Mouse (Mus musculus): ENCODE measurements around the gene St6galnac6. TPM values are rescaled to one million over a fixed set of nuclear protein-coding genes. Genes with fewer than 3 reads are reported as not detected.

The St6galnac6 gene
- total RNA-seq, 4 experiments from 2014 or later, result 42.7 to 61.4 (median 51.8) TPM

DNA sequence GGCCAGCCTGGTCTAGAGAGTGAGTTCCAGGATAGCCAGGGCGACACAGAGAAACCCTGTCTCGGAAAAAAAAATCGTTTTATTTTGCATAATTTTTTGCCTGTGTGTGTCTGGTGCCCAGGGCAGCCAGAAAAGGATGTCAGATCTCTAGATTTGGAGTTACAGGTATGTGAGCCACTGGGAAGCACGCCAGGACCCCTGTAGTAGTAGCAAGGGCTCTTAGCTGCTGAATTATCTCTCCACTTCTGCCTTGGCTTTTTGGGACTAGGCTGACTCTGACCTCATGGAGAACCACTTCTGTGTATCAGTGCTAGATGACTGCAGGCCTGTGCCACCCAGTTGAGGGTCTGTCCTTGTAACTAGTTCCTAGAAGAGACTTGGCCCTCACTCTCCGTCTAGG lies 42.3 kb downstream of the St6galnac6 start:
- no peak for DNase-seq

- DNase-seq, result no peak
Measured at GRCm38 (mm10) chr2:32642813-32643212, 43.3 kb downstream of the St6galnac6 start.

DNA sequence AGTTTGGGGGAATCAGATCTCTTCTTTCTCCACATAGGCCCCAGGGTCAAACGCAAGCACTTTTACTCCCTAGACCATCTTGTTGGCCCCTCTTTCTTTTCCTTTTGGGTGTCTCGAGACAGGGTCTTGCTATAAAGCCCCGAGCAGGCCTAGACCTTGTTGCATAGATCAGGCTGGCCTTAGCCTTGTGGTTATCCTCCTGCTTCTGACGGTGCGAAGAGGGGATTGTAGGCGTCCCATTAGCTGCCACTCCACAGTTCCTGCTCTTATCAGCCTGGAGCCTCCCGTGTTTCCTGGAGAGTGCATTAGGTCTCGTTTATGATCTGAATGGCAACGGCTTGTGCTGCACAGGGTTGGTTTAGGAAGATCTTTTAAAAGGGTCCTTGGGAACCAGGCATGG lies 44.6 kb downstream of the St6galnac6 start:
- no peak for DNase-seq

- no peak for DNase-seq
Measured at GRCm38 (mm10) chr2:32644799-32645475, 45.4 kb downstream of the St6galnac6 start.

- DNase-seq, result no peak
Measured at GRCm38 (mm10) chr2:32645647-32646046, 46.1 kb downstream of the St6galnac6 start.

DNA sequence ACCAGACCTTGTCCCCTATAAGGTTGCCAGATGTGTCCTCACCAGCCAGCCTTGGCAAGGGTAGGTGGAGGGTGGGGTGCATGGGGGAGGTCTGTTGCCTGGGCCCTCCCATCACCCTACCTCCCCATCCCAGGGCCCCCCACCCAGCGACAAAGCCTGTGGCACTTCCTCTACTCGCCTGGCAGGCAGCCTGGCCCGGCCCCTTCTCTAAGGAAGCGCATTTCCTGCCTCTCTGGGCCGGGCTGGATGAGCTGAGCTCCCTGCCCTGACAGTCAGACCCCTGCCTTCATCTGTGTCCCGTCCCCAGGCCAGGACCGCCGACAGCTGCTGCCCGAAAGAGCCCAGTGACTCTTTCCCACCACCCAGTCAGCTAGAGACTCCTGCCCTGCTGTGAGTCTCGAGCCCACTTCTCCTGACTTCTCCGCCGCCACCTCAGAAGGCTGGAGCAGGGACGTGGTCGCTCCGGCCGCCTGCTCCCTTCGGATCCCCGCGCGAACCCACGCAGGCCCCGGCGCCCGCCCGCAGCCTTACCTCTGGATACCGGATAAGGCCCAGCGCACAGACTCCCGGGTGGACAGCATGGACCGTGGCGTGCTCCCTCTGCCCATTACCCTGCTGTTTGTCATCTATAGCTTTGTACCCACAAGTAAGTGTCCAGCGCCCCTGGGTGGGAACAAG lies 47.0 kb downstream of the St6galnac6 start, which contains the start of gene Eng:
Gene Eng, plus strand, starts transcription at position 217 of the 678 bp plus-strand sequence.
- peak; percentile 62 for DNase-seq

DNA sequence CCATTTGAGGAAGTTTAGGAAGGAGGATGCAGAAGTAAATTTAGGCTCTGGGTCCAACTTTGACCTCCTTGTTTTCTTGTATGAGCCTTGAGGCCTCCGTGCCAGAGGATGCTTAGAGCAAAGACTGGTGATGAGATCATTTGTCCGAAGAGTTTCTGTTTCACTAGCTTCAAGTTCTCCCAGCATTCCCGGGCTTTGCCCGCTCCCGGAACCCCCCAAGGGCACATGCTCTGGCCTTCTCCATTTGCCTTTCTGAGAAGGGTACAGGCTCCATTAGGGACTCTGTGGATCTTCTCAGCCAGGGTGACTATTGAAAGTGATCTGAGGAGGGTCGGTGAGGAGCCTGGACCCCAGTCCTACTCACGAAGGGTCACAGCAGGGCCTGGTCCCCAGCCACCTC lies 47.9 kb downstream of the St6galnac6 start:
- no peak for DNase-seq

GRCm38 (mm10) chr2:32653764-32654163 lies 54.3 kb downstream of the St6galnac6 start:
- no peak for DNase-seq

DNA sequence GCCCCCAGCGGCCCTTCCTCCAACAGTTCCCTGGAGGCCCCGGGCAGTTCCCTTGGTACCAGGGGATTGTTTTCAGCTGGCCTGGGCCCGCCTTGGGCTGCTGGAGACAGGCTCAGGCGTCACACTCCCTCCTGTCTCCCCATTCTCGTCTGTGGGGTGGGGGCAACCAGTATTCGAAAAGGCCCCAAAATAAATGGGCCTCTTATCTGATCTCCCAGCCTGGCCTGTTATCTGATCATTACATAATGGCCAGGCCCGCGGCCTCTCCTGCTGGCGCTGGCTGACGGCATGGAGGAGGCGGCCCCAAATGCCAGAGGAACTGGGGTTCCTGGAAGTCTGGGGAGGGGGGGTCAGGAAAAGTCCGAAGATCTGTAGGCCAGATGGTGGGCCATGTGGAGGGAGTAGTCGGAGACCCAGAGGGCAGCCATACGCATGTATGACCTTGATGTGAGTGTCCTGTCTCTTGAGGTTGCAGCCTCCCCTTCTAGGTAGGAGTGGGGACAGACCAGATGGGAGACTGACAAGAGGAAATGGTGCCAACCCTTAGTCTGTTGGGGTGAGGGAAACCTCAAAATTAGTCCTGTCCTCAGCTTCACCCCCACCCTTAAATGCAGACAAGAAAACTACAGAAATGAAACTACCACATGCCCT lies 55.4 kb downstream of the St6galnac6 start:
- no peak for DNase-seq

DNA sequence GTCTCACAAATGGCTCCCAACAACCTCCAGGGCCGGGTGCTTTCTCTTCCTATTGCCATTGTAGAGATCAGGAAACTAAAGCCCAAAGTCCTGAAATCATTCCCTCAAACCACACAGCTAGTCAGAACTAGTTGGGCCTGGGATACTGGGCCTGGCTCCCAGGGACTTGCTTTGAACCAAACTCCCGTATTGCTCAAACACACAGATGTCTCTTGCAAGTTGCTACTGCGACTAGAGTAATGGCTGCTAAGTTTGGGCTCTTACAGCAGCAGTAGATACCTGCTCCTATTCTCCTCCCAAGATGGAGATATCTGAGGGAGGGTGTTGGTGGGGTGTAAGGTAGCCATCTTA lies 55.9 kb downstream of the St6galnac6 start:
- no peak for DNase-seq

DNA sequence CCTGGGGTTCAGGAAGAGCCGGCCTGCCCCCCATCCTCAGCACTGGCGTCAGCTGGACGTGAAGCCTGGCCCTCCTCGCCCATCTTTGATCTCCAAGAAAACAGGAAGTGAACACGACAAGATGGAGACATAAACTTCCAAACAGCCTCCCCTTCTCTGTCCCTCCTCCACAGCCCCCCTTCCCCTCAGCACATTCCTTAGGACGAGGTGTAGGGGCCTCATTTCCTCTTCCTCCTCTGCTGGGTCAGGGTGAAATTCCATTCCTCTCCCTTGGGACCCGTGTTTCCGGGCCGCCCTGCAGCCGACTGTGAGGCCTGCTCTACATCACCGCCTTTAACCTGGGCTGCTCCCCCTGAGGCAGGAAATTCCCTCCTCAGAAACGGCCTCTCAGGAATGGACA lies 56.3 kb downstream of the St6galnac6 start:
- DNase-seq, result peak; percentile 73

GRCm38 (mm10) chr2:32658873-32659272 lies 59.4 kb downstream of the St6galnac6 start:
- DNase-seq, result no peak

DNA sequence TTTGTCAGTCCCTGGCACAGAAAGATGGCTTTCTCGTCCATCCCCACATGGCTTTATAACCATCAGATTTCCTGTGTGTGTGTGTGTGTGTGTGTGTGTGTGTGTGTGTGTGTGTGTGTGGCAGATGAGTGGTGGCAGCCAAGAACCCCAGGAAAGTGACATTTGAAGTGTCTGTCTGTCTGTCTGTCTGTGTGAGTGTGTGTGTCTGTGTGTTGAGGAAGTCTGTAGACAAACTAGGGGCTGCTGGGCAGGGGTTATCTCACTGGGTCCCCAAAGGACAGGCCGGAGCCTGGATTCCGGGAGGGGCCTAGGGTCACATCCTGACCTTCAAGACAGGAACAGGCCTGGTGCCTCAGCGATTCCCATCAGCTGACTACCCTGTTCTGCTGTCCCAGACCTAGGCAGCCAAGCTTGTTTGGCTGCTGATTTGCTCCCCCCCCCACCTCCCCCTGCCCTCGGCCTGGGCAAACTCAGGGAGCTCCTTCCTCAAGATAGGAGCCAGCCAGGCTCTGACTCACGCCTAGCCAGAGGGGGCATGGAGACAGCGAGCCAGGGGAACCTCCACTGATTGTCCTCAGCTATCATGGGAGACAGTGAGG lies 62.1 kb downstream of the St6galnac6 start:
- peak; percentile 75 for DNase-seq

DNA sequence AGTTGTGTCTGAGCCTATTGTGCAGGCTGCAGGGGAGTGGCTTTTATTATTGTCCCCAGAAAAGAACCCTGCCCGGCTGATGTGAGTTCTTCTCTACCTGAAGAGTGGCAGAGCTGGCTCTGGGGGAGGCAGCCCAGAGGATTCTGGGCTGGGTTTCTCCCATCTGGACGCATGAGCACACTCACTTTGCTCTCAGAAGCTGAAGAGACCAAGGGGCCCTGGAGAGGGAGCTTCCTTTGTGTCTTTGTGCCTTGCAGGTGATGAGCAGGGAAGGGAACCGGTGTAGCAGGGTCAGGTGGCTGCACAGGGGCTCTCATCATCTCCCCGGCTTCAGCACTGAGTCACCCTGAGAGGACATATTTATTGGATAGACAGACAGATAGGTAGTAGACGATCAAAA lies 62.8 kb downstream of the St6galnac6 start:
- no peak for DNase-seq

DNA sequence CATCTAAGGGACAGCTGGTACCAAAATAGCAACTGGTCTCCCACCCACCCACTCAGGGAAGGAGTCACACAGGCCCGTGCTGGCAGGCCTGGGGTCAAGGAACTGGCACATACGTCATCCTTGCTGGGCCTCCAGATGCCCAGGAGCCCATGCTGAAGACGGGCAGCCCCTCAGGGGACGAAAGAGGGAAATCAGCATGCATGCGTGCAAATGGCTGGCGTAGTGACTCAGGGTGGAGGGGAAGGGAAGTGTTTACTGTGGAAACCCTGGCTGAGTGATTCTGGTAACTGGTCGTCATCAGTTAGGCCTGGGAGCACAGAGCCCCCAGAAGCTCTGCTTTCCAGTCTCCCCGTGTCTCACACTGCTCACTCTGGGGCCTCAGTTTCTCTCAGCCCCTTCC lies 65.8 kb downstream of the St6galnac6 start:
- no peak for DNase-seq

DNA sequence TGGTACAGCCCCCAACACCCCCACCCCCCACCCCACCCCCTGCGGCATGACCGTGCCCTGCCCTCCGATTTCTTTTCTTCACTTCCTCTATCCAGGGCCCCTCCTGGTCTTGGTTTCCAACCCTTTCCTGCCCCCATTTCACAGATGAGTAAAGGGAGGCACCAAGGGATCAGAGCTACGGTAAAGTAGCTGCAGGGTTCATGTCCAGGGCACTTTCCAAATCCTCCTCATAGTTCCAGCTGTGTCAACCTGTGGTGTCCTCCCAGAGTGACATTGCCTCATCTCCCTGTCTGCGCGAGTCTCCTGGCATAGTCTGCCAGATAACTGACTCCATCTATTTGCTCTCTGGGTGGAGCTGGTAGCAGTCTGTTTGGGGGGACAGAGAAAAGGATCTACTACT lies 66.3 kb downstream of the St6galnac6 start:
- no peak for DNase-seq

DNA sequence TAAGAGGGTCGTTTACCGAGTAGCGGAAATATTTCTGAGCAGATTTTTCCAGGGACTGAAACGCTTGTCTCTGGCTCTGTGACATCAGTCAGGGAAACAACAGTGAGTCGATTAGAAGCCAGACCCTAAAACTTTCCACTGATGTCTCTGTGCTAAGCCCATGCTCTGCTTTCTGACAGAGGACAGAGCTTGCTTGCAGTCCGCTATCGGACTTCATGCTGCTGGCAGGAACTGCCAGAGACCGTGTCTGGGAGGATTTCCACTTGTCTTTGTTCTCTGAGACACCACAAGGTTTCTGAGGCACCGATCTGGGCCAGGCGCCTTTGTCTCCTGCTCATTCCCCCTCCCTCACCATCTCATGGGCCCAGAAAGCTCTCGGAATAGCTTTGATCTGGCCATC lies 68.3 kb downstream of the St6galnac6 start:
- no peak for DNase-seq

DNA sequence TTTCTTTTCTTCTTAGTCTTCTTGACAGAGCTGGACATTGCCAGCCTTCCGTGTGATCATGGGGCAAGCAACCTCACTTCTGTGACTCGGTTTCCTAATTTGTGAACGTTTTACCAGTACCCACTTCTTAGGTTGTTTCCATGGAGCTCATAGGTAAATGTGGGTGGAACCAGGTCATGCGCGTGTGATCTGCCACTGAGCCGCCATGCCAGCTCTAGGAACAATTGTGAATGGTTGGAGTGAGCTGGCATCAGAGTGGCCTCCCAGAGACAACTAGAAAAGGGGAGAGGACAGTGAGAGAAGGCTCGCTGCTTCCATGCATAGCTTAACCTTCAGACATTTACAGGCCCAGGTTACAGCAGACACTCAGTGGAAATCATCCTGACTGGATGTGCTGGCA lies 68.7 kb downstream of the St6galnac6 start:
- no peak for DNase-seq

- no peak for DNase-seq
Measured at GRCm38 (mm10) chr2:32669876-32670275, 70.4 kb downstream of the St6galnac6 start.
